Mouse (Mus musculus): ENCODE data around the gene Rgs12. TPM values are rescaled to one million over a fixed set of nuclear protein-coding genes. Genes with fewer than 3 reads are reported as not detected.
A peak's percentile ranks its signal among the peaks of the same experiment; 100 is the strongest.

Rgs12 gene
- polyA plus RNA-seq, 1 experiment = 30.5 TPM

DNA sequence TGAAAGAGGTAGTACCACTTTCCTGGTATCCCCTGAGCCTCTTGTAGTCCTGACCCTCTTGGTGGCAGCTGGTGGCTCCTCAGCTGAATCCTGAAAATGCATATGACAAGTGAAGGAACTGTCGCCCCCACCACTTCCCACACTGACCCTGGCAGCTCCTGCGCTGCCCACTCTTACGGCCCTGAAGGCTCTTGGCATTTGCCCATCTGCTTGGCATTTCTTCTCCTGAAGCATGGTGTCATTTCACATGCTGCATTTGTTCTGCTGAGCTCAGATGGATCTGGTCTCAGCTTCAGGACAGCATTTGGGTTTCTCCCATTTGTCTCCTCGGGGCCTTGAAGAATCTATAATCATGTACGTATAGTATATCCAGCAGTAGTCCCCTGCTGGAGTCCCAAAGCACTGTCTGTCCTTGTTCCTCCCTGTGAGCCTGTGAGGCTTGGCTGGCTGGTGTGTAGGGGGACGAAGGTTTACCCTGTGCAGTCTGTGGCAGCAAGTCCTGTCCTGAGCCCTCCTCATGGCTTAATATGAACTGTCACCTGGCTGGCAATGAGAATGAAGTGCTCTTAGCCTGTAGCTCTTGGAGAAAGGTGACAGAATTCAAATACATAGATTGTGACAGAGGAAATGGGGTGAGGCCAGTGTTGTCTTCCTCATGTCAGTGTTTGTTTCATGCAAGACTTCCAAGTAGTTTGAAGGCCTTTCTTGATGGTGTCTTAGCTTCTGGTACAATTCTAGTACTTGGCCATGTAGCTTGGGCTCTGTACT lies 62.1 kb downstream of the Rgs12 start:
- TF ChIP-seq MYOG (IDR thresholded peaks at IDR 0.05; ENCODE audit: control insufficient read depth in 1 of 3, insufficient read depth in 1 of 3, insufficient read length in 2 of 3, low read depth in 2 of 3) = no peak
- TF ChIP-seq REST (IDR thresholded peaks at IDR 0.05; ENCODE audit: insufficient read depth, insufficient read length) = no peak
- no peak for TF ChIP-seq USF1 (IDR thresholded peaks at IDR 0.05; ENCODE audit: low read depth)
- no peak for TF ChIP-seq E2F4 (IDR thresholded peaks at IDR 0.05; ENCODE audit: insufficient read depth)
- TF ChIP-seq MYOD1 (IDR thresholded peaks at IDR 0.05; ENCODE audit: control insufficient read depth in 1 of 3, insufficient read length in 2 of 3, low read depth in 2 of 3) = no peak
- no peak for TF ChIP-seq TCF12 (IDR thresholded peaks at IDR 0.05; ENCODE audit: insufficient read depth, poor library complexity, severe bottlenecking)
- TF ChIP-seq TCF3 (IDR thresholded peaks at IDR 0.05; ENCODE audit: insufficient read length, low read depth) = no peak
- TF ChIP-seq CEBPB (IDR thresholded peaks at IDR 0.05; ENCODE audit: insufficient read depth, poor library complexity, severe bottlenecking) = no peak
- no peak for TF ChIP-seq SRF (IDR thresholded peaks at IDR 0.05; ENCODE audit: control insufficient read depth, insufficient read length, low read depth)
- TF ChIP-seq POLR2A (IDR thresholded peaks at IDR 0.05; ENCODE audit: insufficient read length, low read depth) = no peak
- Histone ChIP-seq H3K79me2 (ENCODE audit: control insufficient read depth, insufficient read depth) (peaks cover 10% of the 10 kb centered on the region), H3K27me3 (ENCODE audit: control insufficient read depth, insufficient read depth, insufficient read length) (no peaks in the 10 kb centered on the region), H3ac (ENCODE audit: control insufficient read depth, insufficient read length) (no peak overlapping the region), H3K4me3 (no peak overlapping the region), H3K36me3 (ENCODE audit: control insufficient read depth, insufficient read depth) (peaks cover 5% of the 10 kb centered on the region), H3K4me2 (ENCODE audit: low read depth) (no peak overlapping the region)

DNA sequence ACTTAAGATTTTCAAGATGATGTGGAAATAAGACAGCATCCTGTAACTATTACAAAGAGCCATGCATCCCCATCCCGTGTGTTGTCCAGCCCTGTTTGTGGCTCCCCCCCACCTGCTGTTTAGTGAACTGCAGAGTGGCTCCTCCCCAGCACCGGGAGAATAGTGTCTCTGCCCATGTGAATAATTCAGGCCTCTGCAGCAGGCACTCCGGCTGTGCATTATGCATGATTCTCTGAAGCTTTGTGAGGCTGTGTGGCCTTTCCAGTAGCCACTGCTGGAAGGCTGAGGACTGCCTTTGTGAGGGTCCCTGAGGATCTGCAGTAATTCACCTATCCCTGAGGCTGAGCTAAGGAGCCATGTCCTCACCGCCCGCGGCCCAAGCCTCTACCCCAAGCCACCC lies 64.8 kb downstream of the Rgs12 start:
- no peak overlapping the region for H3K4me3 ChIP-seq
- H3K36me3 ChIP-seq (ENCODE audit: control insufficient read depth, insufficient read depth) = peaks cover under 1% of the 10 kb centered on the region
- no peak overlapping the region for H3ac ChIP-seq (ENCODE audit: control insufficient read depth, insufficient read length)
- H3K79me2 ChIP-seq (ENCODE audit: control insufficient read depth, insufficient read depth) = peaks cover 14% of the 10 kb centered on the region
- TF ChIP-seq USF1 (IDR thresholded peaks at IDR 0.05; ENCODE audit: low read depth) = no peak
- TF ChIP-seq SRF (IDR thresholded peaks at IDR 0.05; ENCODE audit: control insufficient read depth, insufficient read length, low read depth) = no peak
- TF ChIP-seq TCF3 (IDR thresholded peaks at IDR 0.05; ENCODE audit: insufficient read length, low read depth) = no peak
- no peak for TF ChIP-seq POLR2AphosphoS2 (IDR thresholded peaks at IDR 0.05; ENCODE audit: insufficient read length, low read depth)
- TF ChIP-seq MYOG (IDR thresholded peaks at IDR 0.05; ENCODE audit: control insufficient read depth in 1 of 3, insufficient read depth in 1 of 3, insufficient read length in 2 of 3, low read depth in 2 of 3) = no peak
- TF ChIP-seq MAX (IDR thresholded peaks at IDR 0.05; ENCODE audit: low read depth) = no peak
- TF ChIP-seq E2F4 (IDR thresholded peaks at IDR 0.05; ENCODE audit: insufficient read depth) = no peak
- no peak for TF ChIP-seq TCF12 (IDR thresholded peaks at IDR 0.05; ENCODE audit: insufficient read depth, poor library complexity, severe bottlenecking)
- TF ChIP-seq POLR2A (IDR thresholded peaks at IDR 0.05; ENCODE audit: insufficient read length, low read depth) = no peak
- TF ChIP-seq REST (IDR thresholded peaks at IDR 0.05; ENCODE audit: insufficient read depth, insufficient read length) = no peak
- TF ChIP-seq CEBPB (IDR thresholded peaks at IDR 0.05; ENCODE audit: insufficient read depth, poor library complexity, severe bottlenecking) = no peak
- TF ChIP-seq MYOD1 (IDR thresholded peaks at IDR 0.05; ENCODE audit: control insufficient read depth in 1 of 3, insufficient read length in 2 of 3, low read depth in 2 of 3) = no peak
- no peak overlapping the region for H3K4me2 ChIP-seq (ENCODE audit: low read depth)
- no peaks in the 10 kb centered on the region for H3K27me3 ChIP-seq (ENCODE audit: control insufficient read depth, insufficient read depth, insufficient read length)

DNA sequence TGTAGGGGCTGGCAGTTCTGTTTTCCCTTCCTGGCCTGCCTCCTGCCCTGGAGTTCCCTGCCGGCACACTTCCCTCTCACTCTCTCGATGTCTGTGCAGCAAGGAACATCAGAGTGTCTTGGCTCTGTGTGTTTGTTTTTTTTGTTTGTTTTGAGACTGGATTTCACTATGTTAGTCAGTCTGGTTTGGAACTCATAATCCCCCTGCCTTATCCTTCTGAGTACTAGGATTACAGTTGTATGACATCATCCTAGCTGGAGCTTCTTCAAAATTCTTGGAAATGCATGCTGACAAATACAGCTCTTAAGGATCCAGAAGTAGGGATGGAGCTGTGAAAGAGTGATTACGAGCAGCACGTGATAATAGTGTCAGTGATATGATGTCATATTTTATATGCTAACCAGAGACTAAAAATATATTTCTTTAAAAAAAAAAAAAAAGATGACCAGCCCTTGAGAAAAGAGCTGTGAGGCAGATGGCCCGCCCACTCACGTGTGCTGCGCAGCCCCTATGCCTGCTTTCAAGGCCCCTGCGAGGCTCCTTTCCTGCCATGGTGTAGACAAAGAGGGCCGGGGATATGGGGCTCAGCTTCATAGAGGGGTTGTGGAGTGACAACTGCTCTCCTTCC lies 70.5 kb downstream of the Rgs12 start:
- TF ChIP-seq CEBPB (IDR thresholded peaks at IDR 0.05; ENCODE audit: insufficient read depth, poor library complexity, severe bottlenecking) = peak; percentile 71
- no peak for TF ChIP-seq TCF12 (IDR thresholded peaks at IDR 0.05; ENCODE audit: insufficient read depth, poor library complexity, severe bottlenecking)
- TF ChIP-seq USF1 (IDR thresholded peaks at IDR 0.05; ENCODE audit: low read depth) = peak; percentile 44
- Histone ChIP-seq H3K4me3 (no peak overlapping the region), H3K4me2 (ENCODE audit: low read depth) (peak overlapping the region; percentile 24), H3K79me2 (ENCODE audit: control insufficient read depth, insufficient read depth) (peaks cover 14% of the 10 kb centered on the region), H3K27me3 (ENCODE audit: control insufficient read depth, insufficient read depth, insufficient read length) (no peaks in the 10 kb centered on the region), H3ac (ENCODE audit: control insufficient read depth, insufficient read length) (no peak overlapping the region), H3K36me3 (ENCODE audit: control insufficient read depth, insufficient read depth) (peaks cover 18% of the 10 kb centered on the region)

DNA sequence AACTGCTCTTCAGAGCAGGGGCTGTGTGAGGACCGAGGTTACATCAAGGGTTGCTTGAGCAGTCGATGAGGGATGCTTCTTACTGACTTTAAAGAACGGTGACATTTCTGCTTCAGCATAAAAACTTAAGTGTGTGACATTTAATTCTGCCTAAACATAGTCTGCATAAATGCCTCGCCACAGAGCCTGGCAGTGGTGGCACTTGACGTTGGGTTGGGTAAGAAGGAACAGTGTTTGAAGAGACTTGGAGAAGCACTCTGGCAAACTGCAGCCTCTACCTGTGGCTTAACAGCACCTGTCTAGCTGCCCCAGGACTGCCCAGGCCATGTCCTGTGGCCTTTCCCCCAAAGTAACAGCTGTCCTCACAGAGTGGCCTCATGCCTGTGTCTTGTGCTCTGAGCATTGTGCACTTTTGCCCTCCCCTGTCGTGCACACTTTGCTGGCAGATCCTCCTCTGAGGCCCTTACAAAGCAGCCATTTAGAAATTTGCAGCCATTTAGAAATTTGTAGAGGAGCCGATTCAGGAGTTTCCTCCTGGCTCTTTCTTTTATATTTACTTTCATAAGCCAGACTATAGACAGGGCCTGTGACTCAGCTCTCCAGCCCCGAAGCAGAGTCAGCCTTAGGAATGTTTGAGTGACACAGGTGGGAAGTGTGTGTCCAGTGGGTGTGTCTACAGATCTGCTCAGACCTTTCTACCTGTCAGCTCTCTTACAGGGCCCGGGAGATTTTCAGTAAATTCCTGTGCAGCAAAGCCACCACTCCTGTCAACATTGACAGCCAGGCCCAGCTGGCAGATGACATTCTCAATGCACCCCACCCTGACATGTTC lies 71.4 kb downstream of the Rgs12 start:
- Histone ChIP-seq H3K79me2 (ENCODE audit: control insufficient read depth, insufficient read depth) (peaks cover 7% of the 10 kb centered on the region), H3K36me3 (ENCODE audit: control insufficient read depth, insufficient read depth) (peaks cover 24% of the 10 kb centered on the region), H3K4me2 (ENCODE audit: low read depth) (peak overlapping the region; percentile 24), H3K4me3 (no peak overlapping the region), H3ac (ENCODE audit: control insufficient read depth, insufficient read length) (no peak overlapping the region), H3K27me3 (ENCODE audit: control insufficient read depth, insufficient read depth, insufficient read length) (no peaks in the 10 kb centered on the region)
- TF ChIP-seq USF1 (IDR thresholded peaks at IDR 0.05; ENCODE audit: low read depth) (no peak), MYOD1 (IDR thresholded peaks at IDR 0.05; ENCODE audit: control insufficient read depth in 1 of 3, insufficient read length in 2 of 3, low read depth in 2 of 3) (peak in 2 of 3 experiments; percentile 74 to 83), MYOG (IDR thresholded peaks at IDR 0.05; ENCODE audit: control insufficient read depth in 1 of 3, insufficient read depth in 1 of 3, insufficient read length in 2 of 3, low read depth in 2 of 3) (peak; percentile 46 to 92 (median 76))

Measured in myocyte (in vitro differentiated cells).